Mouse (Mus musculus): ENCODE results near the gene Gm4131.

DNA sequence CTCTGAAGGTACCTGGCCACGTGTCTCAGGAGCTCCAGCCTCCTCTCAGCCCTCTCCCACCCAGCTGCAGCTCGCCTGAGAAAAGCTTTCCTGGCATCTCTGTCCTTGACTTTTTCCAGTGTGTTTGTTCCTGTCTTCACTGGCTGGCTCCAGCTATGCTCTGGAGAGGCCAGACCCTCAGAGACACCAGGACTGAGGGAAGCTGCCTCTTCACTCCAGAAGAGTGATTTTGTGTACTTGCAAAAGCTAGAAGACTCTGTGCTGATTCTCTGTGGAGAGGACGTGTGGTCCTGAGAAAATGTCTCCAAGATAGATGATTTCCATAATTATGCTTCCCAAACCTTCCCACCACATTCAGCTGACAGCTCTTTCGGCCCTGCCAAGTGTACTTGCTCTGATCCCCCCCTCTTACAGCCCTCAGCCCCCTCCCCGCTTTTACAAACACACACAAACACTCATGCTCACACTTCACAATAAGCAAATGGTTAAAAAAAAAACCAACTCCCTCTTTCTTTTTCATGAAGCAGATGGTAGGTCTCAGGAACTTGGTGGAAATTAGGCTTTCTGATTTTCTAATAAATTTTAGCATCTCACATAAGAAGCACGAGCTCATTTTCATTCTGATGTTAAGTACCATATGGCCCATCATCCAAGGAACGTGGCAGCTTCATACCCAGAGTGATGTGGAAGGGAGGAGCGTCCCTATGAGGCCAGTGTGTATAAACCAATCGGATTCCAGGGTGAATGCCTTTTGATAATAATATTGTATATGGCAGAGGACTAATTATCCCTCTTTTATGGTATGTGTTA lies 111.8 kb downstream of the Gm4131 start:
- TF ChIP-seq CTCF (IDR thresholded peaks at IDR 0.05; ENCODE audit: insufficient read depth, low read depth, low read length) (no peak), POLR2A (IDR thresholded peaks at IDR 0.05; ENCODE audit: insufficient read depth, low read depth, low read length) (no peak)
